Mouse (Mus musculus) forebrain, embryonic 15.5 days (tissue): ENCODE measurements around the gene Prtg. TPM values are rescaled to one million over a fixed set of nuclear protein-coding genes. Genes with fewer than 3 reads are reported as not detected.

Experiments used
- ATAC-seq: fragments of 200-750 bp; cut with Nextera tagmentation; replicated peaks from 2 replicates; pipeline ENCODE4 v1.8.0; 2017; ENCODE audit warnings: mild to moderate bottlenecking, moderate TSS enrichment, moderate library complexity
- H3K27ac ChIP-seq: fragments of 300-500 bp; sonication (generic); replicated peaks from 2 replicates; pipeline ENCODE4 v1.5.1; 2015; ENCODE audit warnings: mild to moderate bottlenecking, inconsistent platforms
- H3K27me3 ChIP-seq: fragments of 300-500 bp; sonication (generic); 2 replicates; pipeline ENCODE4 v1.6.1; 2015; ENCODE audit warnings: inconsistent platforms
- H3K36me3 ChIP-seq: fragments of 300-500 bp; sonication (generic); 2 replicates; pipeline ENCODE4 v1.6.1; 2015; ENCODE audit warnings: mild to moderate bottlenecking, inconsistent platforms
- H3K4me1 ChIP-seq: fragments of 300-500 bp; sonication (generic); 2 replicates; pipeline ENCODE4 v1.6.1; 2015; ENCODE audit warnings: inconsistent platforms
- H3K4me2 ChIP-seq: fragments of 300-500 bp; sonication (generic); replicated peaks from 2 replicates; pipeline ENCODE4 v1.6.1; 2015; ENCODE audit warnings: mild to moderate bottlenecking, inconsistent platforms
- H3K4me3 ChIP-seq: fragments of 300-500 bp; sonication (generic); 2 replicates; pipeline ENCODE4 v1.5.1; 2015; ENCODE audit warnings: mild to moderate bottlenecking, inconsistent platforms
- H3K9ac ChIP-seq: fragments of 300-500 bp; sonication (generic); replicated peaks from 2 replicates; pipeline ENCODE4 v1.6.1; 2015; ENCODE audit warnings: mild to moderate bottlenecking, inconsistent platforms
- H3K9me3 ChIP-seq: fragments of 300-500 bp; sonication (generic); 2 replicates; pipeline ENCODE4 v1.6.1; 2016; ENCODE audit warnings: inconsistent platforms
- WGBS: fragments of 180-500 bp; shearing (Covaris S2); methylation state at CpG from one replicate; pipeline ENCODE4 v1.1.7; 2015; ENCODE audit warnings: mixed read lengths; 5-methylcytosine and 5-hydroxymethylcytosine counted together
- polyA plus RNA-seq: library from polyadenylated mRNA; unstranded; fragments of >200 nt; fragmentation: Nextera tagmentation; extraction: Ambion mirVana; gene quantifications from 2 replicates; pipeline ENCODE4 v1.2.1, GENCODE M21; 2015

Prtg gene
- polyA plus RNA-seq = 0.20 and 0.46 TPM in 2 replicates

- H3K27me3 ChIP-seq = peaks cover 28% of the 10 kb centered on the region; the same call in 1 of the 2 replicates
- peak within 1 kb of the TSS; percentile 62 for H3K4me3 ChIP-seq
- peaks cover 17% of the 10 kb centered on the region for H3K4me1 ChIP-seq
- no peaks in the 10 kb centered on the region for H3K36me3 ChIP-seq
- peak within 1 kb of the TSS; percentile 53 for H3K9ac ChIP-seq
- peak within 1 kb of the TSS; percentile 100 for H3K4me2 ChIP-seq
- H3K27ac ChIP-seq = 0 out of 2 replicates have a peak within 1 kb of the TSS, but pooled peaks have one; percentile 17
- 1% methylated on average over 55 of the region's 57 CpGs for WGBS
- no peaks in the 10 kb centered on the region for H3K9me3 ChIP-seq
- peak; percentile 76 for ATAC-seq
These were observed at the start of gene Prtg for GRCm38 (mm10) chr9:72806731-72807419. TSS of gene Prtg (plus strand) at chr9:72806874.

- H3K36me3 ChIP-seq = no peaks in the 10 kb centered on the region
- H3K4me2 ChIP-seq = no peak overlapping the region
- no peaks in the 10 kb centered on the region for H3K9me3 ChIP-seq
- no peaks in the 10 kb centered on the region for H3K27me3 ChIP-seq
- ATAC-seq = no peak
- no peak overlapping the region for H3K4me3 ChIP-seq
- peaks cover 10% of the 10 kb centered on the region for H3K4me1 ChIP-seq
- no peak overlapping the region for H3K9ac ChIP-seq
- WGBS = 79% methylated on average over 5 of the region's 5 CpGs
- H3K27ac ChIP-seq = no peak overlapping the region
These were observed 49.5 kb upstream of the Prtg start for GRCm38 (mm10) chr9:72757143-72757542.

- Histone ChIP-seq H3K36me3 (no peaks in the 10 kb centered on the region), H3K27me3 (no peaks in the 10 kb centered on the region), H3K27ac (no peak overlapping the region), H3K4me2 (no peak overlapping the region), H3K9me3 (no peaks in the 10 kb centered on the region), H3K9ac (no peak overlapping the region), H3K4me1 (peaks cover 15% of the 10 kb centered on the region), H3K4me3 (no peak overlapping the region)
- ATAC-seq = no peak
- WGBS = 78% methylated on average over 8 of the region's 8 CpGs
These were observed 48.0 kb upstream of the Prtg start for GRCm38 (mm10) chr9:72758705-72759131.

- H3K4me2 ChIP-seq = no peak overlapping the region
- H3K4me1 ChIP-seq = peaks cover 14% of the 10 kb centered on the region
- H3K27ac ChIP-seq = peak overlapping the region; percentile 46
- no peaks in the 10 kb centered on the region for H3K9me3 ChIP-seq
- no peak overlapping the region for H3K4me3 ChIP-seq
- peak; percentile 50 for ATAC-seq
- H3K27me3 ChIP-seq = no peaks in the 10 kb centered on the region
- H3K36me3 ChIP-seq = no peaks in the 10 kb centered on the region
- 10% methylated on average over 3 of the region's 3 CpGs for WGBS
- H3K9ac ChIP-seq = no peak overlapping the region
These were observed 43.5 kb upstream of the Prtg start for GRCm38 (mm10) chr9:72763050-72763718.

GRCm38 (mm10) chr9:72766789-72767349 is 39.8 kb upstream of the Prtg start:
- H3K27me3 ChIP-seq = no peaks in the 10 kb centered on the region
- H3K4me1 ChIP-seq = peaks cover 11% of the 10 kb centered on the region
- peak overlapping the region; percentile 78 for H3K4me2 ChIP-seq
- no peaks in the 10 kb centered on the region for H3K9me3 ChIP-seq
- WGBS = 1% methylated on average over 17 of the region's 17 CpGs
- H3K9ac ChIP-seq = peak overlapping the region; percentile 60
- ATAC-seq = peak; percentile 81
- H3K27ac ChIP-seq = peak overlapping the region; percentile 62; the same call in 1 of the 2 replicates
- H3K36me3 ChIP-seq = no peaks in the 10 kb centered on the region
- peak overlapping the region; percentile 44 for H3K4me3 ChIP-seq

- H3K4me2 ChIP-seq = no peak overlapping the region
- no peaks in the 10 kb centered on the region for H3K27me3 ChIP-seq
- no peak overlapping the region for H3K9ac ChIP-seq
- H3K36me3 ChIP-seq = no peaks in the 10 kb centered on the region
- no peak overlapping the region for H3K27ac ChIP-seq
- ATAC-seq = no peak
- no peaks in the 10 kb centered on the region for H3K4me1 ChIP-seq
- 90% methylated on average over 4 of the region's 4 CpGs for WGBS
- no peaks in the 10 kb centered on the region for H3K9me3 ChIP-seq
- no peak overlapping the region for H3K4me3 ChIP-seq
These were observed 31.7 kb upstream of the Prtg start for GRCm38 (mm10) chr9:72775022-72775421.

- WGBS = 62% methylated on average over 11 of the region's 11 CpGs
These were observed 27.7 kb upstream of the Prtg start for GRCm38 (mm10) chr9:72779004-72779403.

GRCm38 (mm10) chr9:72779733-72780132 is 26.9 kb upstream of the Prtg start:
- H3K9ac ChIP-seq = no peak overlapping the region
- no peaks in the 10 kb centered on the region for H3K27me3 ChIP-seq
- H3K9me3 ChIP-seq = no peaks in the 10 kb centered on the region
- no peaks in the 10 kb centered on the region for H3K4me1 ChIP-seq
- WGBS = 9% methylated on average over 4 of the region's 4 CpGs
- no peak overlapping the region for H3K4me3 ChIP-seq
- H3K36me3 ChIP-seq = no peaks in the 10 kb centered on the region
- no peak overlapping the region for H3K4me2 ChIP-seq
- no peak for ATAC-seq
- no peak overlapping the region for H3K27ac ChIP-seq

More at GRCm38 (mm10) chr9:72779004-72779403, 27.7 kb upstream of the Prtg start:
- H3K4me3 ChIP-seq = no peak overlapping the region
- H3K27ac ChIP-seq = no peak overlapping the region
- no peaks in the 10 kb centered on the region for H3K27me3 ChIP-seq
- H3K9ac ChIP-seq = no peak overlapping the region
- no peaks in the 10 kb centered on the region for H3K4me1 ChIP-seq
- no peak for ATAC-seq
- no peak overlapping the region for H3K4me2 ChIP-seq
- no peaks in the 10 kb centered on the region for H3K36me3 ChIP-seq
- H3K9me3 ChIP-seq = no peaks in the 10 kb centered on the region

- Histone ChIP-seq H3K36me3 (no peaks in the 10 kb centered on the region), H3K4me3 (no peak overlapping the region), H3K27ac (no peak overlapping the region), H3K4me2 (no peak overlapping the region), H3K27me3 (no peaks in the 10 kb centered on the region), H3K9ac (no peak overlapping the region), H3K9me3 (no peaks in the 10 kb centered on the region), H3K4me1 (no peaks in the 10 kb centered on the region)
- no peak for ATAC-seq
- 62% methylated on average over 5 of the region's 5 CpGs for WGBS
These were observed 26.0 kb upstream of the Prtg start for GRCm38 (mm10) chr9:72780694-72781093.

GRCm38 (mm10) chr9:72781466-72781865 is 25.2 kb upstream of the Prtg start:
- Histone ChIP-seq H3K9me3 (no peaks in the 10 kb centered on the region), H3K4me2 (no peak overlapping the region), H3K27me3 (no peaks in the 10 kb centered on the region), H3K27ac (no peak overlapping the region), H3K9ac (no peak overlapping the region), H3K4me3 (no peak overlapping the region), H3K36me3 (no peaks in the 10 kb centered on the region), H3K4me1 (no peaks in the 10 kb centered on the region)
- WGBS = 63% methylated on average over 4 of the region's 4 CpGs
- no peak for ATAC-seq

GRCm38 (mm10) chr9:72782121-72782520 is 24.6 kb upstream of the Prtg start:
- Histone ChIP-seq H3K4me3 (no peak overlapping the region), H3K4me1 (no peaks in the 10 kb centered on the region), H3K27ac (no peak overlapping the region), H3K27me3 (no peaks in the 10 kb centered on the region), H3K9ac (no peak overlapping the region), H3K4me2 (no peak overlapping the region), H3K9me3 (no peaks in the 10 kb centered on the region), H3K36me3 (no peaks in the 10 kb centered on the region)
- no peak for ATAC-seq
- WGBS = 66% methylated on average over 8 of the region's 8 CpGs

GRCm38 (mm10) chr9:72787732-72788131 is 18.9 kb upstream of the Prtg start:
- ATAC-seq = no peak
- no peaks in the 10 kb centered on the region for H3K36me3 ChIP-seq
- H3K9me3 ChIP-seq = no peaks in the 10 kb centered on the region
- no peak overlapping the region for H3K27ac ChIP-seq
- H3K27me3 ChIP-seq = 0 out of 2 replicates have a peak, but pooled peaks cover 3% of the 10 kb centered on the region
- H3K4me3 ChIP-seq = no peak overlapping the region
- no peak overlapping the region for H3K4me2 ChIP-seq
- H3K9ac ChIP-seq = no peak overlapping the region
- no peaks in the 10 kb centered on the region for H3K4me1 ChIP-seq
- 90% methylated on average over 1 of the region's 1 CpGs for WGBS
